Mouse (Mus musculus) adrenal gland, adult 10 weeks (tissue): ENCODE results near the gene Zfp354a. TPM values are rescaled to one million over a fixed set of nuclear protein-coding genes. Genes with fewer than 3 reads are reported as not detected.

Experiments
- polyA plus RNA-seq: library from polyadenylated mRNA; stranded (reverse); fragments of 350-450 nt; fragmentation: Illumina TruSeq; extraction: RNeasy Lipid Tissue Mini Kit (QIAGEN cat#74804); gene quantifications from one replicate; pipeline ENCODE4 v1.2.3, GENCODE M21; 2014; ENCODE audit warnings: low read depth, low replicate concordance

Gene Zfp354a
- polyA plus RNA-seq = 20.1 TPM

DNA sequence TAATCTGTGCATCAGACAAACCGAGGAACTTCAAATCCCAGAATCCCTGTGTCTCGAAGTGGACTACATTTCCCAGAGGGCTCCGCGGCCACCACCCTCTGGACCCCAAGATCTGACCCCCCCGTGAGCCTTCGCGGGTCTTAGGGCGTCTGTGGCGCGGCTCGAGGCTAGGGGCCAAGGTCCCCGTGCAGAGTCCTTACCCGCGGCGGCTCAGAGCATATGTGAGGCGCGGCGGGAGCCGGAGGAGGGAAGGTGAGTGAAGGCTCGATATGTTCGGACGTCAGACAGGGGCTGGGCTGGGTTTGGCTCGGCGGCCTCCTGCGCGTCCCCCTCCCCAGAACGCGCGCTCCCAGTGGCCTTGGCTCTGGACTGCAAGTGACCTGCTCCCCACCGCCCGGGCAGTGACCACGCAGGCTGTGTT lies at the start of gene Zfp354a:
Gene Zfp354a, plus strand, starts transcription at position 107 of the 421 bp plus-strand sequence.

GRCm38 (mm10) chr11:51013936-51014335 lies 45.1 kb upstream of the Zfp354a start, which contains the start of gene Olfr54:
Gene Olfr54, plus strand, starts transcription at chr11:51014236.

DNA sequence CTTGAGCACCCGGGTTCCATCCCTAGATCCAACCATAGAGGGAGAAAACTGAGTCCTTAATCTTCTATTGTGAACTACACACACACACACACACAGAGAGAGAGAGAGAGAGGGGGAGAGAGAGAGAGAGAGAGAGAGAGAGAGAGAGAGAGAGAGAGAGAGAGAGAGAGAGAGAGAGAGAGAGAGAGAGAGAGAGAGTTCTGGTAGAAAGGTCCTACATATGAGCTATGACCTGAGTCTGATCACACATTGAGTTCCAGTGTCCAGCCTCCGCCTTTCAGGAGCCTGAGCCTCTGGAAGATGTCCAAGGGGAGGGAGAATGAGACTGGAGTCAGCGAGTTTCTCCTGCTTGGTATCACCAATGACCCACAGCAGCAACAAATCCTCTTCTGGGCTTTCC lies 11.2 kb upstream of the Zfp354a start, which contains the start of gene Olfr1375:
Gene Olfr1375, plus strand, starts transcription at position 301 of the 400 bp plus-strand sequence.

Other genes with a start within 250 kb of the Zfp354a start
- gene Zfp354c, start 231.5 kb upstream of the Zfp354a start, polyA plus RNA-seq = 11.5 TPM
- gene Zfp879, start 217.7 kb upstream of the Zfp354a start, polyA plus RNA-seq = 0.76 TPM
- gene Grm6, start 208.6 kb upstream of the Zfp354a start, polyA plus RNA-seq = not detected
- 5.1 TPM for gene Zfp454, start 171.6 kb upstream of the Zfp354a start, polyA plus RNA-seq
- 27.2 TPM for gene Zfp2, start 143.1 kb upstream of the Zfp354a start, polyA plus RNA-seq
- gene Zfp354b, start 127.6 kb upstream of the Zfp354a start, polyA plus RNA-seq = 7.4 TPM
- gene 4933414I15Rik, start 115.5 kb upstream of the Zfp354a start, polyA plus RNA-seq = not detected
- gene Prop1, start 105.5 kb upstream of the Zfp354a start, polyA plus RNA-seq = not detected
- not detected for gene Olfr1378, start 92.7 kb upstream of the Zfp354a start, polyA plus RNA-seq
- not detected for gene Olfr1377, start 77.3 kb upstream of the Zfp354a start, polyA plus RNA-seq
- not detected for gene Olfr51, start 55.7 kb upstream of the Zfp354a start, polyA plus RNA-seq
- gene Olfr54, start 45.0 kb upstream of the Zfp354a start, polyA plus RNA-seq = 0.87 TPM
- gene Olfr1375, start 11.1 kb upstream of the Zfp354a start, polyA plus RNA-seq = not detected
- not detected for gene Gm12569, start 161.2 kb downstream of the Zfp354a start, polyA plus RNA-seq
- gene Clk4, start 202.5 kb downstream of the Zfp354a start, polyA plus RNA-seq = 206 TPM
- gene BC049762, start 203.8 kb downstream of the Zfp354a start, polyA plus RNA-seq = not detected
- 3.3 TPM for gene Col23a1, start 230.7 kb downstream of the Zfp354a start, polyA plus RNA-seq